Mouse (Mus musculus) large intestine, adult 2 months (tissue): ENCODE data around the gene Vps39. TPM values are rescaled to one million over a fixed set of nuclear protein-coding genes. Genes with fewer than 3 reads are reported as not detected.

Source experiments
- DNase-seq: peaks from one replicate; pipeline ENCODE4 v3.0.0-alpha.2; 2012; ENCODE audit warnings: low read depth, low spot score
- WGBS: fragments of 180-500 bp; shearing (Covaris S2); methylation state at CpG from one replicate; pipeline ENCODE4 v1.1.7; 2018; 5-methylcytosine and 5-hydroxymethylcytosine counted together
- polyA plus RNA-seq: library from polyadenylated mRNA; depleted of rRNA; stranded (reverse); fragments of >200 nt; gene quantifications from 2 replicates; pipeline ENCODE4 v1.2.3, GENCODE M21; 2012; rRNA removed

The Vps39 gene
- polyA plus RNA-seq, result 12.5 and 19.4 TPM in 2 replicates

- 11% methylated on average over 44 of the region's 44 CpGs for WGBS
- DNase-seq, result peak; percentile 46
Measured at GRCm38 (mm10) chr2:120352682-120353646, at the start of gene Vps39. TSS of gene Vps39 (minus strand) at chr2:120353137.

GRCm38 (mm10) chr2:120397951-120398350 lies 45.0 kb upstream of the Vps39 start:
- DNase-seq, result no peak
- 82% methylated on average over 1 of the region's 1 CpGs for WGBS

GRCm38 (mm10) chr2:120392406-120392805 lies 39.5 kb upstream of the Vps39 start:
- no peak for DNase-seq

- WGBS, result 94% methylated on average over 1 of the region's 1 CpGs
- no peak for DNase-seq
Measured at GRCm38 (mm10) chr2:120390934-120391333, 38.0 kb upstream of the Vps39 start.

GRCm38 (mm10) chr2:120389376-120389775 lies 36.4 kb upstream of the Vps39 start:
- WGBS, result 68% methylated on average over 3 of the region's 3 CpGs
- DNase-seq, result no peak

GRCm38 (mm10) chr2:120387291-120387690 lies 34.4 kb upstream of the Vps39 start:
- WGBS, result 93% methylated on average over 1 of the region's 1 CpGs

GRCm38 (mm10) chr2:120386264-120386663 lies 33.3 kb upstream of the Vps39 start:
- WGBS, result 81% methylated on average over 1 of the region's 1 CpGs
- no peak for DNase-seq

More at GRCm38 (mm10) chr2:120387291-120387690, 34.4 kb upstream of the Vps39 start:
- DNase-seq, result no peak

GRCm38 (mm10) chr2:120373858-120374257 lies 20.9 kb upstream of the Vps39 start:
- no peak for DNase-seq
- WGBS, result 80% methylated on average over 4 of the region's 4 CpGs

GRCm38 (mm10) chr2:120367416-120368207 lies 14.7 kb upstream of the Vps39 start:
- DNase-seq, result no peak
- 82% methylated on average over 4 of the region's 4 CpGs for WGBS

GRCm38 (mm10) chr2:120366501-120366900 lies 13.6 kb upstream of the Vps39 start:
- WGBS, result 87% methylated on average over 3 of the region's 3 CpGs
- no peak for DNase-seq

- DNase-seq, result no peak
- 24% methylated on average over 1 of the region's 1 CpGs for WGBS
Measured at GRCm38 (mm10) chr2:120360425-120360824, 7.5 kb upstream of the Vps39 start.

GRCm38 (mm10) chr2:120351321-120351720 lies 1.6 kb downstream of the Vps39 start:
- WGBS, result 75% methylated on average over 5 of the region's 5 CpGs
- DNase-seq, result no peak

GRCm38 (mm10) chr2:120348120-120348519 lies 4.8 kb downstream of the Vps39 start:
- no peak for DNase-seq
- 78% methylated on average over 9 of the region's 9 CpGs for WGBS

GRCm38 (mm10) chr2:120341741-120342140 lies 11.2 kb downstream of the Vps39 start:
- WGBS, result 76% methylated on average over 1 of the region's 1 CpGs
- DNase-seq, result no peak

- 39% methylated on average over 2 of the region's 2 CpGs for WGBS
- no peak for DNase-seq
Measured at GRCm38 (mm10) chr2:120337886-120338285, 15.1 kb downstream of the Vps39 start.

- WGBS, result 83% methylated on average over 4 of the region's 4 CpGs
- no peak for DNase-seq
Measured at GRCm38 (mm10) chr2:120331575-120331974, 21.4 kb downstream of the Vps39 start.

GRCm38 (mm10) chr2:120315077-120315476 lies 37.9 kb downstream of the Vps39 start:
- 47% methylated on average over 4 of the region's 4 CpGs for WGBS
- no peak for DNase-seq

- WGBS, result 43% methylated on average over 4 of the region's 4 CpGs
- no peak for DNase-seq
Measured at GRCm38 (mm10) chr2:120314487-120314886, 38.5 kb downstream of the Vps39 start.

GRCm38 (mm10) chr2:120313976-120314375 lies 39.0 kb downstream of the Vps39 start, which contains the start of gene Pla2g4f:
TSS of gene Pla2g4f (minus strand) at chr2:120314165.
- WGBS, result 31% methylated on average over 3 of the region's 3 CpGs
- DNase-seq, result no peak

- WGBS, result 49% methylated on average over 7 of the region's 7 CpGs
- DNase-seq, result no peak
Measured at GRCm38 (mm10) chr2:120312276-120312825, 40.6 kb downstream of the Vps39 start.
